ENCODE assay signal across 17 mouse cellular contexts in genomic region chrX:158627390-158627789, GRCm38 (mm10).
"Had no signal": no experiment of that assay in that cellular context is flagged by ENCODE, and none has a peak within 500 bp of the region (broad histone marks: within the 10 kb centered on the region; RNA-seq: fewer than 3 reads in every experiment).

No protein-coding gene starts in this region.

- ATAC-seq: liver, embryonic 12.5 days; liver, postnatal 0 days; lung, postnatal 0 days; midbrain, embryonic 13.5 days; midbrain, embryonic 15.5 days; midbrain, embryonic 16.5 days had no signal

- DNase-seq: left cerebral cortex, postnatal 4 days; liver; liver, embryonic 13.5 days; liver, postnatal 0 days; lung, adult 18-20 months; lung, adult 2 months; lung, embryonic 14.5 days; lung, postnatal 10 days; lung, postnatal 14 days; lung, postnatal 36 days; lung, postnatal 4 days; midbrain, embryonic 14.5 days had no signal
